Mouse (Mus musculus) embryo, embryonic 9.5 days (tissue): Measurements from ENCODE around the gene Ripor2.

ENCODE experiments used
- DNase-seq: peaks from one replicate; pipeline ENCODE4 v3.0.0-alpha.2; 2017; ENCODE audit errors: extremely low spot score

The Ripor2 gene

DNA sequence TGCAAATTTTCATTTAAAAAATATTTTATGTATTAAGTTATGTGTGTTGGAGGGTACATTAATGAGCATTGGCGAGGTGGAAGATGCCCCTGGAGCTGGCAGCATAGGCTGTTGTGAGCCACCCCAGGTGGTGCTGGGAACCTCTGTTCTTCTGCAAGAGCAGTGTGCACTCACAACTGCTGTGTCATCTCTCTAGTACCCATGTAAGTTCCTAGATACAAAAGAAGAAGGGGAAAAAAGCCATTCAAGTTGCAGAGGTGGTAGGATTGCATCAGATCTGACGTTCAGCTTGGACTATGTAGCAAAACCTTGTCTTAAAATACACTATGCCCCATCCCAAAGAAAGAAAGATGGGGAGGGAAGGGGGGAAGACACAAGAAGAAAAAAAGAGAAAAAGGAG is 65.5 kb downstream of the Ripor2 start:
- DNase-seq, result no peak

DNA sequence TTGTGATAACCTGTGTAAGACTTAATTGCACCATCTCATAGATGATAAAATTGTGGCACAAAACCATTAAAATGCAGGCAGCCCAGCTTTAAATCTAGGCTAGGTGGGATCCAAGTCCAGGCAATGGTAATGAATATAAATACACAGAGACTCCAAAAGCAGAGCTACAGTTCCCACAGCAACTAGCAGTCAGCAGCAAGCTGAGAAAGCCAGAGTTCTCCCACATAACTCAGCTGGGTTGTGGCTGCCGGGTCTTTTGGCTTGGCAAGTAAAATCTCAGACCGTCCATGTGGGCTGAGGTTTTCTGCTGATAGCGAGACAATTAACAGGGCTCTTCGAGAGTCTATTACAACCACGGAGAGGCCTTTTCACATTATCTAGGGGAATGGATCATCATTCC is 66.0 kb downstream of the Ripor2 start:
- no peak for DNase-seq

DNA sequence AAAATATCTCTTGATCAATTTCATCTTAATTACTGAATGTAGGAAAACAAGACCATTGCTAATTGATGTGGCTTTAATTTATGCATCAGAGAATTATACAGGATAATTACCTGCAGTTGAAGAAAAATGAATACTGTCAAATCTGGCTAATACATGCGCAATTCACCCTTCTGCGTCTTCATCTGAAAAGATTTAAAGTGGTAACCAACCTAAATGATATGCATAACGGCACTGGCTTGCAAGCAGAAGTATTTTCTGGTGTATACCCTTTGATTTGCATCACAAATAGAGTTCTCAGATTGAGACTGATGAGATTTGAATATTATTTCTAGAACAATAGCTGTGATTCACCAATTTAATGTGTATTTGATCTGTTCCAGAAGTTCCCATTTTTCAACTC is 66.7 kb downstream of the Ripor2 start:
- no peak for DNase-seq

DNA sequence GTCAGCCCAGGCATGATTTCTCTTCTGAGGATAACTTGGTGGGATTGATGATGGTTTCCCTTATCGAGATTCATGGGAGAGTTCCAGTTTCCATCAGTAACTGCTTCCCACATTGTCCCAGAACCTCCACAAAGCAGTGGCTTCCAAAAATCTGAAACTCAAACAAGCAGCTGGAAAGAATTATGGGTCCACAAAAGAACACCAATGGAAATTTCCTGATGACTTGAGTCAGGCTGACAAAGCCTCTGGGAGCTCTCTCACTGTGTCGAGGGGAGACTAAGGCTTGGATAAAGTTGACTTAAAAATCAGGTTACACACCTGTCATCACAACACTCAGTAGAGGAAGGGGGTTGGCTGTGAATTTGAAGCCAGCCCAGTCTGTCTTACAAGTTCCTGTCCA is 67.1 kb downstream of the Ripor2 start:
- DNase-seq, result no peak

DNA sequence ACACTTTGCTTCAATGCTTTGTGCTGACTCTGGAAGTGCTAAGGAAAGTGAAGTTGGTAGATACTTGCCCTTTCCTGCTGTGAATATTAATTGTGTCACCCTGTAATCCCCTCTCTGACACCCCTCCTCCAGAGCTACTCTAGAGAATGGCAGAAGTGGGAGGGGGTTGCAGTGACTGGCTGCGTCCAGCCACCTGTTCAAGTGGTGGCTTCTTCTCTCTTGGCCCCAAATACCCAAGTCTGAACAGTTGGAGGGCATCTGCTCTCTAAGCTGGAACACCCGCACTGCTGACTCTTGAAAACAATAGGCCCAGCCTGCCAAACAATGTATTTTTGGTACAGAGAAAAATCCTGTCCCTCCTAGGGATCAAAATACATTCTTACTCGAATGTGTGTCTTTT is 69.0 kb downstream of the Ripor2 start:
- no peak for DNase-seq

DNA sequence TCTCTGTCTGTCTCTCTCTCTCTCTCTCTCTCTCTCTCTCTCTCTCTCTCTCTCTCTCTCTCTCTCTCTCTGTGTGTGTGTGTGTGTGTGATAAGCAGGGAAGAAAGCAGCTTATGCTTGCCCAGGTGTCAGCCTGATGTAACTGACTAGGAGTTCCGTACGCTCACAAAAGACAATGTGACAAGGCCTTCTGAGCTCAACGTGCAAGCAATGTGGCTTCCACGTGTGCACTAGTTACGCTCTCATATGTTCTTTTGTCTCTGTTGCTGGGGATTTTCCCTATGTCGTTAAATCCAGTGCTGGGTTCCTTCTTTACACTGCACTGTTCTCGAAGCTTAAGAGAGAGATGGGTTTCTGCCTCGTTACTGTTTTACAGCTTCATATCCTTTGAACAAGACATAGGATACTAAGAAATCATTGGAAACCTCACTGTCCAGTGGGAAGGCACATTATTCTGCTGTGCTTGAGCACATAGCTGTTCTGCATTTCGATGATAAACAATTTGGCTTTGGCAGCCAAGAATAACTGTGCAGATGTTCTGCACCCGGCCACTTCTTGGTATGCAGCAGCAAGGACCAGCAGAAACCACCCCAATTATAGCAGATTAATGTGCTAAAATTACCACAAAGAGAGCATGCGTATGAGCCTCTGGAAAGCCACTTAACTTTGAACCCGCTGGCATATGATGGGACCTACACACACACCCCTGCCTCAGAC is 73.1 kb downstream of the Ripor2 start:
- no peak for DNase-seq

DNA sequence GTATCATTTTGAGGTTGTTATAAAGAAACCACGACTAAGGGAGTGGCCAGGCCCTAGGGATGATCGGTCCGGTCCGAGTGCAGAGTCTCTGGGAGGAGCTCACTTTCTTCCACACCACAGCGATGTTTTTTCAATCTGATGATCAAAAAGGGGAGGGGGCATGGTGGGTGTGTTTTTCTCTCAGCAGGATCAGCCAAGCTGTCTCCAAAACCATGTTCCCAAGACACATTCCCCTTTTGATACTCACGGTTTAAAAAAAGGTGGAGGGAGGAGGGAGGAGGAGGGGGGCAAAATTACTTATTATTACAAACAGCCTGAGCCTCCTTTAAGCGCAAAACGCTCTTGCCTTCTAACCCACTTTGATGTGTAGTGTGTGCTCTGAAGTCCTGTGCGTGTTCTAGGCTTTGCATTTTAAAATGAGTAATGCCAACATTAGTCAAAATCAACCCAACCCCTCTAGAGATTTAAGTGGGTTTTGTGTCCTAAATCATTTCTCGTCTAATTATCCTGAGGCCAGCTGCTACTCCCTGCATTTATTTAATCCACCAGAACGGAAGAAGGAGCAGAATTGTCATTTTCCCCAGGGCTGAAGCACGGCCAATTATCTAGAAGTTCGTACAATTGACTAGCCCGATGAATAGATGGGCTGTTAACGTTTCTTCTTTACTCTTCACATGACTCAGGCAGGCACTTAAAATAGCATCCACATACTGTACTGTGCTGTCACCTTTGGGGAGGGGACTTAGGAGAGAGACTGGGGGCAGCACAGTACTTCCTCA is 74.9 kb downstream of the Ripor2 start:
- DNase-seq, result no peak

DNA sequence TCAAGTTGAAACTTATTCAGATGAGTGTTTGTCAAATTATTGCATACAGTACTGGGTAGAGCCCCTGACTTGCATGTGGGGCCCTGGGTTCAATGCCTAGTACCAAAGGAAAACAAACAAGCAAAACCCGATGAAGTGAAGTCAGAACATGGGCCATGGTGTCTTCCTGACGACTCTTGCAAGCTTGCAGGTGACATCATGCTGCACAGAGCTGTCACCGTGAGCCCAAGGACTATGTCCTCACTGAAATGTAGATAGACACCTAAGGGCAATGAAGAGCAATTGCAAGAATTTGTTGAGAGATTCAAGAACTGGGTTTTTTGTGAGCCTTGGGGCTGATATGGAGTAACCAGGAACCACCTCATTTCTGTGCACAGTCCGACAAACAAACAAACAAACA is 84.8 kb downstream of the Ripor2 start:
- no peak for DNase-seq

DNA sequence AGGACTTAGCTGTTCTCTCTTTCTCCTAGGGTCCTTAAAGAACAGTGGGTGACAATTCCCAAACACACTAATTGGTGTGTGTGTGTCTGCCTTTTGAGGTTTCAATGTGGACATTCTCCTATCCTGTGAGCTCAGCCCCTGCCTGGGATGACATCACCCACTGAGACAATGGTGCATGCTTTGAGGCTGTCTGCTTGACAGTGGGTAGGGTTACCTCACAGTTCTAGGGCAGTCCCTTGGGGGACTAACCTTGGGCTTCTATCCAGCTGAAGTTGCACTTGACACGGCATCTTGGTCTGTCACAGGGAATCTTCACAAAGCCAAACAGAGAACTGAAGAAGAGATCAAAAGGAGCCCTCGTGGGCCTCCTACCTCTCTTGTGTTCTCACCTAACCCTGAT is 86.6 kb downstream of the Ripor2 start:
- DNase-seq, result no peak

DNA sequence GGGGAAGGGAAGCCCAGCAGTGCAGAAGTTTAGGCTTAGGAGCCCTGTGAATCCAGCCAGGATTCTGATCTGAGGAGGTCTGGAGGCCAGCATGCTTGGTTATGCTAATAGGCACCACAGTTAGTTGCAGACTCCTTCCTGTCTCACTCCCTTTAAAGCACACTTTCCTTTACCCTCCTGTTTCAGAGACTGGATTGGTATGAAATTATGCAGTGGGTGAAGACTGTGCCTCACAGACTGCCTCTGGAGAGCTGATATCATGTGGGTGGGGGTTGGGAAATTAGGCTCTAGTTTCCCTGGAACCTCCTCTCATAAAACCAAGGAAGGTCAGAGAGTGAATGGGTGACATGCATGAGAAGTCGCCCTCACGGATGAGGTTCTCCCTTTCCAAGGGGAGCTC is 88.7 kb downstream of the Ripor2 start:
- no peak for DNase-seq

DNA sequence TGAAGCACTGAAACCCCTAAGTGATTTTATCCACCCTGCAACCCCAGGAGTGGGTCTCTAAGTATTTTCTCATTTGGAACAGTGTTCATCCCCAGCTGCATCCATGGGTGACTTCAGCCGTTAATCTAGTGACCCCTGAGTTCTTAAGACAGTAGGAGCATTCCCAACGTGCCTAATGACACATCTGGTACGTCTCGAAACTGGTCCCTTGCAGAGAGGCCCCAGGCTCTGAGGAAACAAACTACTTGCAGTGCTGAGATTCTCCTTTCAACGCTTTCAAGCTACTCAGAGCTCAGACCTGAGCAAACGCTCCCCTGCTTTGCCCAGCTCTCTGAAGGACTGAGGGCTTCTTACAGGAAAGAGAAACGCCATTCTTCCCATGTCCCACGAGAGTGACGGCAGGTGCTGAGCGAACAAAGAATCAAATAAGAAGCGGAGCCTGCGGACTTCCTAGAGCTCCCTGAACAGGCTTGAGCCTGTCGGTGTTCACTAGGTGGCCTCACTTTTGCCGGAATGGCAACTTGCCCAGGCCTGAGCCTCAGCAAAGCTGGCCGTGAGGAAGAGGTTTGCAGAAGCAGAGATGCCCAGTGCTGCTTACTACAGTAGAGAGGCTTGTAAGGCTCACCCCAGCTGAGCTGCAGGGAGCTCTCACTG is 97.2 kb downstream of the Ripor2 start:
- DNase-seq, result no peak

DNA sequence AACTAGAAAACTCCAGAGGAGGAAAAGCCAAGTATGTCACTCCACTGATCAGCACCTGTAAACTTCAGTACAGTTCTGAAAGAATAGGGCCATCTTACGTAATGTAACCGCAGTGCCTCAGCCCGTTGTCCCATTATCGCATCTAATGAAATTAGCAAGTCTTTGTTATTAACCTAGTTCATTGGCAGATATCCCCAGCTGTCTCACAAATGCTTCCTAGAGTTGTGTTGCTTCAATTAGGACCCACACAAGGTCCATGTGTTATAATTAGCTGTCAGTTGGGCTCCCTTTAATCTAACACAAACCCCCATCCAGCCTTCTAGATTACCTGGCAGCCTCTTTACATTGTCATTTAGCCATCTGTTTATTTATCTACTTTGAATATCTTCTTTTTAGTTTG is 99.0 kb downstream of the Ripor2 start:
- DNase-seq, result no peak

DNA sequence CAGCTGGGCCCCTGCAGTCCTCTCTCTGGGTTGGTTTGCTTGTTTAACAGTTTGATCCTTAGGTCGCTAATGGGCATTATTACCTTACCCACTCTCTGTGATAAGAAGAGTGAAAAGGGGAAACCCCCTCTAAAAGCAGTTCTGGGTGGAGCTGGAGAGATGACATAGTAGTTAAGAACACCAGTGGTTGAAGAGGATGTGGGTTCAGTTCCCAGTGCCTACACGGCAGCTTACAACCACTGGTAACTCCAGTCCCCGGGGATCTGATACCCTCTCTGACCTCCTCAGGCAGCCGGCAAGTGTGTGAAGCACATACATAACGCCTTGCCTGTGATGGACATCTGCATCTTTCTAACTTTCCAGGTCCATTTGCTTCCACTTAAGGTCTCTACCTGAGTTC is 100.4 kb downstream of the Ripor2 start:
- DNase-seq, result no peak

DNA sequence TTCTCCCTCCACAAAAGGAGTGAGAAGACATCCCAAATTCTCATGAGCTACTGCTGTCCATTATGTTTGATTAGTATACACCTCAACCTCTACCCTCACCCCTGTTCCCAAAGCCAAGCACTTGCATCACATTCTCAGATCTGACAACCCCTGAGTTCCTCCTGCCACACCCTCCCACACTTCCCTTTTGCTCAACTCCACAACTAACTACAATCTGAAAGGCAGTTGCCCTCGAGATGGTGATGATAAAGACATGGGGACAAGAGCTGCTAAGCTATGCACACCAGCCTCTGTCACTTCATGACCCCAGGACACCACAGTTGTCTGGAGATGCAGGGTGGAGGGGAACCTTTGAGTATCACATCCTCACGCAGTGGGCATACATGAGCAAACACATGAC is 102.5 kb downstream of the Ripor2 start:
- DNase-seq, result no peak

DNA sequence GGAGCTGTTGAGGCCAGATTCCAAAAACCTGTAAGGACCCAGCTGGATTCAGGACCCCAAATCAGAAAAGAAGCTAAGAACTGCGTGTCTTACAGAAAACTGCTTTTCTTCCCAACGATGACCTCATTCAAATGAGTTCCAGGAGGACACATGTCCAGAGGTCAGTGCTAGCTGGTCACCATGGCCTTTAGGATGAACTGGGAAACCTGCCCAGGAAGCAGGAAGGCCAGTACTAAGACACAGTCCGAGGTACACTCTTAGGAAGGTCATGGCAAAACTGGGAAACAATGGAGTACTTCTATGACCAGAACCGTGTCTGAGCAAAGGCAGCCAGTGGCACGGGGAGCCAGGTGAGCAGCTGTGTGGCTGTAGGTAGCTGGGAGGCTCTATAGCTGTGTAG is 103.9 kb downstream of the Ripor2 start:
- DNase-seq, result no peak

DNA sequence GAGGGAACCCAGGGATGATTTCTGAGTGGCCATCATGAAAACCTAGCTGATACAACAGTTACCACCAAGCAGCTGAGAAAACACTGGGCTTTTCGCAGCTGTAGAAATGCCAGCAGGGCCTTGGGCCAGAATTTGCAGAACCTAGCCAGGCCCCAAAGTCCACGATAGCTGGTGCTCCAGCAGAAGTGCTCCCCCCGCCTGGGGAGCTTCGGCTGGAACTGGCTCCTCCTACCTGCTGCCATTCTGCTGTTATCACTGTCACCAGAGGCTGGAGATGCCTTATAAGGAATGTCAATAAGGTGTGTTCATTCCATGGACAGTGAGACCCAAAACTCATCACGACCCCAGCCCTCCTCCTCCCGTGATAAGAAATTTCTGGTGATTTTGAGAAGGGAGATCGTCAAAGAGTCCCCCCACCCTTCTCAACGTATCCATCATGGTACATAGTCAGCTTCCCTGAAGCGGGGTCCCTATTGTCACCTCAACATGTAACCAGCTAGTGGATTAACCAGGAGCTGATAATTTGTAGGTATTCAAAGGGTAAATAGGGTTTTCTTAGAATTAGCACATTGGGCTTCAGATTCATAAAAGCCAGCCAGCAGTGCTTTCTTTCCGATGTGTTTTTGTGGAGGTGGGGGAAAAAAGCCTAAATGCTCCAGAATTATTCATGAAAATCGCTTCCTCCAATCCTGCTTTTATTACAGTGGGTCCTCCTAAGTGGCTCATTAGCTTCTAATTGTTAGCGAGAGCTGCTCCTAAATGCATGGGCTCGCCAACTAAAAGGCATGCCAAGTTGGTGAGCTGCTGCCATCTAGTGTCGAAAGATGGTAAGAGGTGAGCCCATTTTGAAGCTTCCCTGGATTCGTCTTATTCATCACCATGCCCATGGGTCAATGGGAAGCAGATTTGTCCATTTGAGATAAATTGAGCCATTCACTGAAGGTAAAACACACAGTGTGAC is 105.0 kb downstream of the Ripor2 start:
- peak; percentile 86 for DNase-seq

DNA sequence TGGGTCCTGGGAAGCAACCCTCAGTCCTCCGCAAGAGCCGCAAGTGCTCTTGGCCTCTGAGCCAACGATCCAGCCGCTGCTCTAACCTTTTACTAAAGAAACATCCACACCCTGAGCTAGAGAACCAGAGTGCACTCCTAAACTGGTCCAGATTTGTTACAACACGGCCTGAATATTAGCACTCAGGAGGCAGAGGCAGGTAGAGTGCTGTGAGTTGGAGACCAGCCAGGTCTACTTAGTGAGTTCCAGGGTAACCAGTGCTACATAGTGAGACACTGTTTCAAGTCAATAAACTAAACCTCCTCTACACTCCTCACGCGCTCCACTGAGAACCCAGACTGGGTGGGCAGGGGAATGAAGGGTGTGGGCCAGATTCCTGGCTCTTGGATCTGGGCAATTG is 111.3 kb downstream of the Ripor2 start:
- DNase-seq, result no peak

DNA sequence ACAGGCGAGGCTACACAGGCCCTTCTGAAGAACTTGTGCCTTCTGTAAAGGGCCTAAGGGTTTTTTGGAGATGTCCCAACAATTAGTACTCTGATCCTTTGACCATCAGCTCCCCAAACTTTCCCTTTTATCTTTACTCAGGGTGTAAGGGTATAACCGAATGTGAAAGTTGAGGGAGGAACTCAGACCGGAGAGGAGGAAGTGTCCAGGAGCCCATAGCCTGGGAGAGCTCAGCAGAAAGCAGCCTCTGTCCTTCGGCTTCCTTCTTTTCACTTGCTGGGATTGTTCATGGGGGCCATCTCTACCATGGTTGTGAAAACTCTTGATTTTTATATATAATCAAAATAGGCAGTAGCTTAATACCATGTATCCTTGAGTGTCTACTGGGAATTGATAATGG is 116.8 kb downstream of the Ripor2 start:
- no peak for DNase-seq

DNA sequence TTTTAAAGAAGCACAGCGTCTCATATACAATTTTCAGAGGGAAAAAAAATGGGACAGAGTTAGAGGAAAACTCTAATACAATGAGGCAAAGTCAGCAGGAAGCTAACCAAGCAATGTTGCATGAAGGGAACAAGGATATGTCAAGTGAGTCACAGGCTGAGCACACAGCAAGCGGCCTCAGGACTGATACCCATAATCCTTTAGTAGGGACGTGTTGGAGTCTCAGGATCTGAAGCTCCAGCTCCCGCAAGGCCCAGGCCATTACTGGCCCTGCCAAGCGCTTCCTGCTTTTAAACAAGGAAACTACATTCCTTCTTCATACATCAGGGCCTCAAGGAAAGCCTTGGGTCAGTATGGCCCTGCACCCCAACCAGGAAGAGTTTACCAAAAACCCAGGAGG is 120.1 kb downstream of the Ripor2 start:
- no peak for DNase-seq

DNA sequence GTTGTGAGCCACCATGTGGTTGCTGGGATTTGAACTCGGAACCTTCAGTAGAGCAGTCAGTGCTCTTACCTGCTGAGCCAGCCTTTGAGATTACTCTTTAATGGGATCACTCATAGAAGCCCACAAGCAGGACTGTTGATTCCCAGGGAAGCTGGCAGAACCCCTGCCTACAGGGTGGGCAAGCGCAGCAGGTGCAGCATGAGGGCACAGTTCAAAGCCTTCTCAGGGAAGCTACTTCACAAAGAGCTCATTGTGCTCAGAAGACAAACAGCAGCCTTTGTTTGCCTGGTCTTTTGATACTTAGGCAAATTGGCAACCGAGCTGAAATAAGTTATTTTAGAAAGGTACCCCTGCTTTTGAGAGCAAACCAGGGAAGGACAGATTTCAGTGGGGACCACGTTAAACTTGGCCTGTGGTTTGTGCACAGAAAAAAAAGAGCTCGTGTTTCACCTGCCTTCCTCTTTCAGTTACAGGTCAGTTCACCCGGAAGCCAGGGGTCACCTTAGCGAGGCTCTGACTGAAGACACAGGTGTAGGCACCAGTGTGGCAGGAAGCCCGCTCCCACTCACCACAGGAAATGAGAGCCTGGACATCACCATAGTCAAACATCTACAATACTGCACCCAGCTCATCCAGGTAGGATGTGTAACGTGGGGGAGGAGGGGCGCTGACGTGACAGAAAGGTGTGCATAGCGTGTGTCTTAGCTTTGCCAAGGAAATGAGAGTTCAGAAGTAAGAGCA is 127.8 kb downstream of the Ripor2 start:
- DNase-seq, result no peak

DNA sequence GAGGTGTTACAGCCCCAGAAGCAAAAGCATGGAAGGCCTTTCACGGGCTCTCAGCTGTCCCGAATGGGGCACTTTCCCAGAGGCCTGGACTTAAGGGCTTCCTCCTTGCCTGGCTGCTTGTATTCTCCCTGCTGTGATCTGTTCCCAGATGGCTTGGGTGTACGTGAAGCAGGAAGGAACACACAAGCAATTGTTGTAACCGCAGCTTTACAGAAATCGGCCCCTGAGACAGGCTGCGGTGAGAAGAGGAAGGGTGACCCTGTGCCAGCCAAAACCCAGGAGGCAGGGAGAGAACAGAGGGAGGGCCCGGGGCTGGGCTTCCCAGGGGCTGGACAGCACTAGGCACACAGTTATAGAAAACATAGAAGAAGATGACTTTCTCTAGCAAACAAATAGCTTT is 129.0 kb downstream of the Ripor2 start:
- DNase-seq, result no peak
